Mouse (Mus musculus): Measurements from ENCODE around the gene Dnlz.
"Not testable (repeated sequence)": the region's sequence is repeated elsewhere in the genome, so short reads cannot be mapped to it uniquely, and the experiment has no call there.

Gene Dnlz

DNA sequence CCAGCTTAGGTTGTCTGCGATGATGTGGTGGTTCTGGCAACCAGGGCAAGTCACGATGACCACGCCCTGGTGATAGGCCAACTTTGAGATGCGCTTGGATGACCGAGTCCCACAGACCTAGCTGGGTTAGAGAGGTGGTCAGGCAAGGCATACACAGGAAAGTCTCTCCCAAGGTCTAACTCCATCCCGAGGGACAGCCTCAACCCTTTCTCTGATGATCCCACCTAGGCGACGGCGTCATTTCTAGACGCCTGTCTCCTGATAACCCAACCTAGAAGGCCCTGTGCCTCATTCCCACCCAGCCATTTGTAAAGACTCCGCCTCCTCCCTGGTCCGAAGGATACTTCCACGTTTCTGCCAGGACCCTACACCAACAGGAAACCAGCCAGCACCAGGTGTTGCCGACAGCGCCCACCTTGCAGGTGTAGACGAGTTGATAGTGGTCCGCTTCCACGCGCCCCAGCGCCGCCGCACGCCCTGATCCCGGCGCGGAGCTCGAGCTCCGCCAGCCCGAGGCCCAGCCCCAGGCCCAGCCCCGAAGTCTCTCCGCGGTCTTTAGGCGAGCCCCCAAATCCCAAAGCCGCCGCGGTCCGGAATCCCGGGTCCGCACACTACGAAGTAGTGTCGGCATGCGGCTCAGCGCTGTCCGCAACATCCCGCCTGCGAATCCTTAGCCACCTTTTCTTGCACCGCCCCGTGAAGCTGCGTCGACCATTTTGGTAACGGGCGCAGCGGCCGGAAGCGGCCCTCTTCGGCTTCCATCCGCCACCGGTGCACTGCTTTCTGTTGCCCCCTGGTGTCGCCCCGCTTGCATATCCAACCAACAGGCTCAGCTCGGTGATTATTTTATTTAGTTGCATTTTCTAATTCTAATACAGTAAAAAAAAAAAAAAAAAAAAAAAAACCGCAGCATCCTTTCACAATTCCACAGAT, at the start of gene Dnlz:
TSS of gene Dnlz (minus strand) at position 753 of the 933 bp plus-strand sequence.
- peak; percentile 95 to 96 for DNase-seq

DNA sequence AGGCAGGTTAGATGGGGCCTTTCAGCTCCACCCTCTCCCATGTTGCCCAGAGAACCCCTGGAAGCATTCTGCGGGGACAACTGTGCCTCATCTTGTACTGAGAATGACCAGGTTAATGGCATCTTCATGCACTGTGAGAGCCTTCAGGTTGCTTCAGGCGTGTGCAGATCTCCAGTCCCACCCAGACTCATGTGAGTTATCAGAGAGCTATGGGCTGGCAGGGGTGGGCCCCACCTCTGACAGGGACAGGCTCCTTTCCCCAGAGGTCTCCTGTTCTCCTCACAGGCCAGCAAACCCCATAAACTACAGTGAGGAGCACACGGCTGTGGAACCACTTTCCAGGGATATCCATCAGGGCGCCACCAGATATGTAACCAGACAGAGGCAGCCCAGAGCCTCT, 49.1 kb upstream of the Dnlz start:
- DNase-seq, result no peak

DNA sequence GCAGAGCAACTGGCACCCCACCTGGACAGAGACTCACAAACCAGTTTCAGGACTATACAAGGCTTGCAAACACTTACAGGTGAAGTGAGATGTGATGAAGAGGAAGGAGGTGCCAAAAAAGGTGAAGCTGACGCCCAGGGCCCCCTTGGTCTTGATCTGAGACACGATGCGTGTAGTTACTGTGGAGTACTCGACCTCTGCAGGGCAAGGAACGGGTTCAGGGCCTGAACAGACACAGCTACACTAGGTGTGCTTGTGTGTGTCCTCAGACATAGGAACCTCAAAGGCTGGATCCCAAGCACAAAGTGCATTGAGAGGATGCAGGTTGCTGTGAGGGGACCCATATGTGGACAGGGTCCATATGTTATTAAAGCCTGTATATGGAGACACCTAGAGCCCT, 48.4 kb upstream of the Dnlz start:
- DNase-seq, result no peak

DNA sequence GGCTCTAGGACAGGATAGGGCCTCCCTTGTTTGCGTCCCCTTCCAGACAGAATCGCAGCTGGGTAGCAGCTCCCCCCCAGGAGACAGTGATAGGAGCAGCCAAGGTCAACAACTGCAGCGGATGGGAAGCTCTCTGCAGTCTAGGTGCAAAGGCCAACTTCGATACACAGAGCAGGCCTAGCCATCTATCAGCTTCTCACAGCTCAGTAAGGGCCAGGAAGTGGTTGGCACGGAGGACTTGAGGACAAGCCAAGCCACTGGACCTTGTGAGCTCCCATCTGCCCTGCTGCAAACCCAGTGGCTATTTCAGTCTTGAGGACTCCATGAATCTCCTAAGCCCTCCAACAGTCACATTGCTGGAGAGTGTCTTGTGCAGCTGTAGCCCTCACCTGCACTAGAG, 47.7 kb upstream of the Dnlz start:
- no peak for DNase-seq

DNA sequence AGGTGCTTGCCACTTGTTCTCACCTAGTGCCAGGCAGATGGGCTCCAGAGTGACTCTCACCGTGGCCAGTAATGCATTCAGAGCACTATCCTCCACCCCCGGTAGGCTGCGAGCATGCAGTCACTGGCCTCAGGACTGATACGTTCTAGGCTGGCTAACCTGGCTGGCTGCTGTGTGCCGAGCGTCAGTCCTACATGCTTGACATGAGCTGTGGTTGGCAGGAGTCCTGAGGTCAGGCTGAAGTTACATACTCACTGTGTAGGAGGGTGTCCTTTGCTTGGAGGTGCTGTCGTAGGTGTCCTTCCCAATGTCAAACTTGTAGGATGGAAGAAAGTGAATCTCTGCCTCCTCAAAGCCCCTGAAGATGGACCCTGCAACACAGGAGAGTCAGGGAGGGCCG, 47.1 kb upstream of the Dnlz start:
- no peak for DNase-seq

DNA sequence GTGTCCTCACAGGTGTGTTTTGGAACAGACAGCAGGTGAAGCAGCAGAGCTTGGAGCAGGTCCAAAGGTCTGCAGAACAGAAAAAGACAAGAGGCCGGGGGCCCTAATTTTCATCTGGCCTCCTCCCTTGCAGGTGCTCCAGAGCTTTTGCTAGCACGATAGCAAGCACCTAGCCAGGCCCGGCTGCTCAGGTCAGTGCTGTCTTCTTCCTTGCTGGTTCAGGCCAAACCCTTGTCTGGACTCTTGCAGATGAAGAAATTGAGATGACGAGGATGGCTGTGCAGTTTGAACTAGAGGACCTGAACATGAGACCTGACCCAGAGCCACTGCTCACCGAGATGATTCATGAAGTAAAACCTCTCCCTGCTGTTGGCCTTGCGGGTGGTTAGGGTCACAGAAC, 39.7 kb upstream of the Dnlz start:
- no peak for DNase-seq

DNA sequence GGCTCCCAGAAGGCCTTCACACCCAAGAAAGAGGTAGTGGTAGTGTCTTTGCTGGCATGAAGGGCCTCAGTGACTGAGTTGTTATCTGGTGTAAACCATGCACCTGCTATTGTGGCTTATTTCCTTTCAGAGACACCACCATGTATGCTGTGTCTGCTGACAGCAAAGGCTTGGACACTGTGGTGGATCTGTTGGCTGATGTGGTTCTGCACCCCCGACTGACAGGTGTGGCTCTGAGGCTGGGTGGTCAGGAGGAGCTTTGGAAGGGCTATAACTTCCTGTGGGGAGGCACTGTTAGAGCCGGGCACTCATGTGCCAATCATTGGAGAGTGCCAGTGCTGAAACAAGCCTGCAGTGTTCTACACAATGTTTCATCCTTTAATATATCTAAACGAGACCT, 39.0 kb upstream of the Dnlz start:
- DNase-seq, result no peak

DNA sequence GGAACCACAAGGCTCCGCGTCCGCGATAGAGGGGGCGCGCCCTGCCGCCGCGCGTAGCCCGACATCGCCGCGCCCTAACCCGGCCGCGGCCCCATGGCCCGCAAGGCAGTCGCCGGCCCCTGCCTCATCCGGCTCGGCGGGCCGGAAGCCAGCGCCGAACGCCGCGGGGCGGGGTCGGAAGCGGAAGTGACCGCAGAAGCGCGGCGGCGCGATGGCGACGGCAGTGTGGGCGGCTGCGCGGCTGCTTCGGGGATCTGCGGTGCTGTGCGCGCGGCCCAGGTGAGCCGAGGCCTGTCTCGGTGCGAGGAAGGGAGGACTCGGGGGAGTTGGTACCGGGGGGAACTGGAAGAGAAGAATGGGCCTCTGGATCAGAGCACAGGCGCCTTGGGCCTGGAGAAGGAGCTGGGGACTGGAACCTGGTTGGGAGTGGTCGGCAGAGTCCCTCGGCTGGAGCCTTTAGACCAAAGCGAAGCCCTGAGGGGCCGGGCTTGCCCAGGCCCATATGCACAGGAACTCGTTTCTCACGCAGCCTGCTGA, 37.3 kb upstream of the Dnlz start, which contains the start of the genes Entr1 and Pmpca:
TSS of gene Entr1 (minus strand) at position 163 of the 537 bp plus-strand sequence.
TSS of gene Pmpca (plus strand) at position 186 of the 537 bp plus-strand sequence.
- peak; percentile 90 for DNase-seq

DNA sequence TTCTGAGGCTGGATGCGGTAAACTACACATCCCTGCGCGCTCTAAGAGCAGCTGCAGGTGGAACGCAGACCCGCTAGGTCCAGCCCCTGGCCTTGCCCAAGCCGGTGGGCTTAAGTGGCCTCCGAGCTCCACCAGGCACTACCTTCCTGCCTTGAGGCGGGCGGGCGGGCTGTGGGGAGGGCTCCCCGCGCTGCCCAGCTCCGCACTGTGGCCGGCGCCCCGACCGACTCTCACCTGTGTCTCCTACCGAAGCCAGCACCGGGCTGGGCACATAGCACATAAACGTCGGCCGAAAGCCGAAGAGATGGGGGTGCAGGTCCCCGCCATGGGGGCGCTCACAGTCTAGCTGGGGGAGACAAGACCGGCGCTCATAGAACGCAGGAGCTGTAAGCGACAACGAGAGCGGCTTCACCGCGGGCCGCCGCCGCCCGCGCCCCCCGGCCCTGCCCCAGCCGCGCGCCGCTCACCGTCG, 36.8 kb upstream of the Dnlz start:
- no peak for DNase-seq

DNA sequence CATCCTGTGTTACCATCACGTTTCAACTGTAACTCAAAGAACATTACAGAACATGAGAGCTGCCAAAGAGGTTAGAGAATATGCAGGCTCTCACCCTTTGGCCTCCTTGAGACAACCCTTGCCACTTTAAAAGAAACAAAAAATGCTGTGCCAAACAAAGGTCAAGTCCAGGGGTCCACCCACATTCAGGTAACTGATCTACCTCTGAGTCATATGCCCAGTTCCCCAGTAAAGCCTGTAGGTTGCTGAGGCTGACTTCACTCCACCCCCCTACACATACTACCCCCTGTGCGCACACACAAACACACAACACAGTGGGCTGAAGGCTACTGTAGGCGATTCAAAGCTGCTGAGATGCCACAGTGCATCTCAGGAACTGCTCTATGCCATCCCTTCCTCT, 35.8 kb upstream of the Dnlz start:
- DNase-seq, result no peak

DNA sequence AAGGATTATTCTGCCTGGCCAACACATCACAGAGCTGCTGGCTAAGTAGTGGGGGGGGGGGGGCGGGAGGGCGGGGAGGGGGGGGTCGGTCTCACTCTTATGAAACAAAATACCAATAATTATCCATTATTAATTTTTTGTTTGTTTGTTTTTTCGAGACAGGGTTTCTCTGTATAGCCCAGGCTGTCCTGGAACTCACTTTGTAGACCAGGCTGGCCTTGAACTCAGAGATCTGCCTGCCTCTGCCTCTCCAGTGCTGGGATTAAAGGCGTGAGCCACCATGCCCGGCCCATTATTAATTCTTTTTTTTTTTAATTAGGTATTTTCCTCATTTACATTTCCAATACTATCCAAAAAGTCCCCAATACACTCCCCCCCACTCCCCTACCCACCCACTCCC, 29.0 kb upstream of the Dnlz start:
- not testable (repeated sequence) for DNase-seq

DNA sequence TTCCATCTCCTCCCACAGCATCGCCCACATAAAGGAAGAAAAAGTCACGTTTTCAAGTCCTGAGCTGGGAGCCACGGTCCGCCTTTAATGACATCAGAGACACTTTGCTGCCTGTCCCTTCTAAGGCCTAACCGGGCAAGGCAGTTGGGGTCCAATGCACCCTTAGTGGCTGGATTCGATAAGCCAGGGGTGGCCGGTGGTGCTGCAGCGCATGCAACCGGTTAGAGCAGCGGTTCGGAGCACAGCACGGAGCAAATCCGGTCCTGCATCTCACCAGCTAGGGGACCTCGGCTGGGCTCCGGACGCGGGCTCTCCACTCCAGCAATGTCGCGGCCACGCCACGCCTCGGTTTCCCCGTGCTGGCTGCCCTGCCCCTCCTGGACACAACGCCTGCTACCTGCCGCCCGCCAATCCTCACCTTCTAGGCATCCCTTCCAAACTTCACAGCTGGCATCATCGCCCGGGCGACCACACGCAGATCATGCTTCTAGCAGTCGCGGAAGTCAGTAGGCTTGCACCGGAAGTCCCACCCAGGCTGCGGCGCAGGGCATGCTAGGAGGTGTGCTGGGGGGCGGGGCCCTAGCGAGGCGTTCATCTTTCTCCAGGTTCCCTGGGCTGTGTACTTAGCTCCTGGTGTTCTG, 28.3 kb upstream of the Dnlz start, which contains the start of gene Snapc4:
TSS of gene Snapc4 (minus strand) at position 523 of the 641 bp plus-strand sequence.
- peak; percentile 86 to 88 for DNase-seq

DNA sequence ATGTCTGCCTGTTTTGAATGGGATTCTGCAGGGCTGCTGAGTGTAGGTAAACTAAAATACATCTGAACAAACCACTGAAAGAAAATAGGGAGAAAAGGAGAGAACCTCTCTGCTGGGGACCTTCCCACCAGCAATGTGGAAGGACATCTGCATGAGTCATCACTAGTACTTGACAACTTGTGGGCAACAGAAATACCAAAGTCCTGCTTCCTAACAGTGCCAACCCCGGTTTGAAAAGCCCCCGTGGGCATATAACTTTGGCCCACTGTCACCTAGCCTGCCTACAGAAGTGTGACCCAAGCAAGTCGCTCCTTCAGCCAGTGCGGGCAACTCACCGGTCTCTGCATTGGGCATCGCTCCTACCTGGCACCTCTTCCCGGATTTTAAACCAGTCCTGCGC, 20.5 kb upstream of the Dnlz start:
- DNase-seq, result no peak

DNA sequence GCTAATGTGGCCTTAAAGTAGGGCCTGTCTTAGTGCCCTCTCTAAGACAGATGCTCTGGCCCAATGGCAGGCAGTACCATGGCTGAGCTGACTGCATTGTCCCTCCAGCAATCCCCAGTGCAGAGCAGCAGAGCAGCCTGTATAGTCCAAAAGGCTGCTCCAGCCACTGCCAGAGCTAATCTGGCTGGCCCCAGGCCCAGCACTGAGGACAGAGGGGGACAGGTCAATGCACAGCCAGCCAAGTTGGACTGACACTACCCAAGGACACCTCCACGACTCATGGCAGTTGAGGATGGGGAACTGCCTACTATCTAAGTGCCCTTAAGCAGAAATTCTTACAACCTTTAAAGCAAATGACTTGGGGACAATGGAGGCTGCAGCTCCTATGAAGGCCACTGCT, 16.7 kb upstream of the Dnlz start:
- DNase-seq, result no peak

DNA sequence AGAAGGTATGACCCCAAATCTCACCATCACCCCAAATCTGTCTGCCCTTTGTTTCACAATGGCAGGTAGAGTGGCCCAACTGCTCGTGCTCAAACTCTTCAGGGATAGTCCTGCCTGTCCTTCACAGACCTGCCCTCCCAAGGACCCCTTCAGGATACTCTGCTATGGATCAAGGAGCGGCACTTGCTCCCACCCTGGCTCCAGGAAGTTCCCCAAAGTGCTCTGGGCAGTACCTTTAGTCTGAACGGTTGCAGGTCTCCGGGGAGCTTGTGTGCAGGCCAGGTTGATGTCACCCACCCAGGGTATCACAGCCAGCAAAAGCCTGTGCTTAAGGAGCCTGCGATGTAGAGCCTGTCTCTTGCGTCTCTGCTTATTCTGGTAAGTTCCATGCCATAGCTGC, 16.0 kb upstream of the Dnlz start:
- no peak for DNase-seq

DNA sequence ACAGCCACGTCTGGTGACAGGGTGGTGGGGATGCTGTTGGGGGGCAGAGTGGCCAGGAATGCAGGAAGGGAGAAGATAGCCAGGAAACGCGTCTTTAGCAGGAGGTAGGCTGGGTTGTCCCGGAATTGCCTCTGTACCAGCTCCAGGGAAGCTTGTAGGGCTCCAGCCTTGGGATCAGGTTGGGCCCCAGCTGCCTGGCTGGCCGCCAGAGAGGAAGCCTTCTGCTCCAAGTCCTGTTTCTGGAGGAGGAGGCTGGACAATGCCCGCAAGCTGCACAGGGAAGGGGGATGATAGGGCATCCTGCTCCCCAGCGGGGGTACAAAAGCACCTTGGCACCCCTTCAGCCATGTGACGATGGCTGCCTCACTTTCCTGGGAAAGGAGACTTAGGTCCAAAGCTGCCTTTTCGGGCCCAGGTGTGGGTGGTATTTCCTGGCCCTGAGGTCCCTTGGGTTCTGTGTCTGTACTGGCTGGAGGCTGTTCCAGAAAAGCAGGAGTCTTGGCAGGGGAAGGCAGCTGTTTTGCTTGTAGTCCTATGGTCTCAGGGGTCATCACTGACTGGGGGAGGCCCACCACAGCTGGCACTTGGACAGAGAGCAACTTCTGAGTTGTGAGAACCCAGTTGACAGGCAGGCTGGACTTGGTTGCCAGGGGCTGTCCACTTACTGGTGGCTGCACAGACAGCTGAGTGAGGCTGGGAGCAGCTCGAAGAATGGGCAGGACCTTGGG, 13.0 kb upstream of the Dnlz start:
- peak; percentile 75 to 84 for DNase-seq

DNA sequence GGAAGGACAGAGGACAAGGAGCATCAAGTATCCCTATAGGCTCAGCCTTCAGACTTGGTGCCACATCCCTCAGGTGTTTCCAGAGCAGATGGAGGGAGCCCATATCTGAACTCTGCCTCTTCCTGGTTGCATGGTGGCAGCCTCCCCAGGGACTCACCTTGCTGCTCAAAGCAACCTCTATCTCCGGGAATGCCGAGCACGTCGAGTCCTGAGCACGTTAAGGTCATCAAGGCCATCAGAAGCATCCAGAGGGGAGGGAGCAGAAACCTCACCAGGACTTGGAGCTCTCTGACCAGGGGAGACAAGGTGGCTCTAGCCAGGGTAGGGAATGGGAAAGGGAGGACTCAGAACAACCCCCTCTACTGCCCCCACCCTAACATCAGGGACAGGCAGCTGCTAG, 11.6 kb upstream of the Dnlz start:
- no peak for DNase-seq

DNA sequence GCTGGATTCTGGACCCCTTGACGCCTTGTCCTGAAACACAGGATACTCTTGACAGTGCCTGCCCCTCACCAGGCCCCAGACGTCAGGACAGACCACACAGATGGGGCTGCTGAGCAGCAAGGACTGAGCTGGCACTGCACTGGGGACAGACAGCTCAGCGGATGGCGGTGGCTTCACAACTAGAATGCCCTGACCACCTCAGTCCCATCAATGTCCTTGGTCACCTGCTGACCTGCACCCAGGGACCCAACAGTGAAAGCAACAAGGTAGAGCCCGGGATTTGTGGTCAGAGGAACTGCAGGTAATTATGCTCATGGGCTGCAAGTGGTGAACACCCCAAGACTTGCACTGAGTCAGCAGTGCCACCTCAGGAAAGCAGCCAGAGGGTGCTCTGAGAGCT, 11.1 kb upstream of the Dnlz start:
- no peak for DNase-seq

DNA sequence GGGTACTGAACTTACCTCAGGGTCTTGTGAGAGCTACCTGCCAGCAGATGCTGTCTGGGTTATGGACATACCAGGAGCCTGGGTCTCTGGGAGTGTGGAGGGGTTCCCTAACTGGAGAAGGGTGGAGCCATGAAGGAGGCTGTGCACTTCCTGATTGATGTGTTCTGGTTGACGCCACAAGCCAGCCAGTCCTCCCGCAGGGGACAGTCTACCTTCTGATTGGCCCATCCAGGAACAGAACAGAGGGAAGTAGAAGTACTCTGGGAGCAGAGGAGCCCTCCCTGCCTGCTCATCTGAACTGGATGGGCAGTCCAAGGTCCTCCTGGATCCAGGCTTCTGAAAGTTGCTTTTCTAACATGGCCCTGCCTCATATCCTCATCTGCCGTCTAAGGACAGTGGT, 8.9 kb upstream of the Dnlz start, which contains the start of gene Card9:
TSS of gene Card9 (minus strand) at position 147 of the 400 bp plus-strand sequence.
- peak; percentile 55 for DNase-seq

DNA sequence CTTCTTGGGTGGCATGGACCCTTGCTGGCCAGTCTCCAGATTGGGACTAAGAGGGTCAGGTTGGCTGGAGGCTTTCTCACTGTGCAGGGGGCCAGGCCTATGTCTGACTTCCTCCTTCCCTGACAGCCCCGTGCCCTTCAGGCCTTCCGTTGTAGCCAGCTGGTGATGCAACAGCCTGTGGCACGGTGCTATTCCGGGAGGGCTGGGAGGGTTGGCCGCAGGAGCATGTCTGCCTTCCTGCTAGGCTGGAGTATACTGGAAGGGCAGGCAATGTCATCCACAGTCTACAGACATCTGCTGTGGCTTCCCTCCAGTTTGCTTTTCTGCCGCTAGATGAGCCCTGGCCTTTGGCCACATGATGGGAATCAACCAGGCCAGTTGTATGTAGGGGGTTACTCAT, 8.1 kb upstream of the Dnlz start:
- DNase-seq, result peak; percentile 59 to 63

DNA sequence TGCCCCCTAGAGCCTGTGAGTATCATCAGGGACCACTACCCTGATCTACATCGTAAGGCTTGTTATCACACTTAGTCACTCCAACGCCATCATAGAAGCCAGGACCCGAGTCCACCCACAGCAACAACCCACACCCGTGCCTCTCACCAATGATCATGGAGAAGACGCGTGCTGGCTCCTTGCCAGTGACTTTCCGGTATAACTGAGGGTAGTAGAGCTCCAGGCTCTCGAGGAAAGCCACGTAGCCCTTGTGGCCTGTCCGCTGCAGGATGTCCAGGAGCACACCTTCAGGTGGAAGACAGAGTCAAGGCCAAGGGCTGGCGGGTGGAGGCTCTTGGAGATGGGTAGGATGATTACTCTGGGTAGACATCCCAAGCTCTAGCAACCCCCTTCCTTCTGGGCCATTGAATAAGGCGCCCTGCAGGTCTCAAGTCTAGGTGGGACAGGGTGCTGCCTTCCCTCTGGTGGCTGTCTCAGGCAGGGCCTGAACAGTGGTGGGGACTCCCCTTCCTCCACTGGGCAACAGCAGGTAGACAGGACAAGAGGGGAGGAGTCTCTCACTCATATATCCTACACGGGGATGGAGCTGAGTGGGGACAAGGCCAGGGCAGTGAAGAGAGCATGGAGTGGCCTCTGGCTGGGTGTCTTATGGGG, 6.9 kb upstream of the Dnlz start:
- no peak for DNase-seq

DNA sequence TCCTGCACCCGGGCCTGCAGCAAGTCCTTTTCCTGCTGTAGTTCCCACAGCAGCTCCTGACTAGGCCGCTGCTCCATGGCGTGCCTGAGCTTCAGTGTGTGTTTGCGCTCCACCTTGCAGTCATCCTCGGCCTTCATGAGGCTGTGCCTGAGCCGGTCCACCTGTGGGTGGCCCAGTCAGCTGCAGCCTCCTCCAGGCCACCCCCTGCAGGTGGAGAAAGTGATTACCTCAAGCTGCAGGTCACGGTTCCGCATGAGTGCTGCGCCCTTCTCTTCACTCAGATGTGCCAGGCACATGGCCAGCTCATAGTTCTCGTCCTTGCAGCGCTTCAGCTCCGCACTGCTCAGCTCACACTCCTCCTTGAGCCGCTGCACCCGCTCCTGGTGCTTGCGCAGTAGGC, 5.6 kb upstream of the Dnlz start:
- DNase-seq, result no peak

Data from lung, postnatal 4 days (tissue).